Mouse (Mus musculus) kidney, postnatal 4 days (tissue): ENCODE results near the gene Uhrf2.

Experiments
- DNase-seq, 2 experiments: peaks; one replicate each; pipeline ENCODE4 v3.0.0; 2021; ENCODE audit warnings: mixed read lengths in 2 of 2

The Uhrf2 gene

DNA sequence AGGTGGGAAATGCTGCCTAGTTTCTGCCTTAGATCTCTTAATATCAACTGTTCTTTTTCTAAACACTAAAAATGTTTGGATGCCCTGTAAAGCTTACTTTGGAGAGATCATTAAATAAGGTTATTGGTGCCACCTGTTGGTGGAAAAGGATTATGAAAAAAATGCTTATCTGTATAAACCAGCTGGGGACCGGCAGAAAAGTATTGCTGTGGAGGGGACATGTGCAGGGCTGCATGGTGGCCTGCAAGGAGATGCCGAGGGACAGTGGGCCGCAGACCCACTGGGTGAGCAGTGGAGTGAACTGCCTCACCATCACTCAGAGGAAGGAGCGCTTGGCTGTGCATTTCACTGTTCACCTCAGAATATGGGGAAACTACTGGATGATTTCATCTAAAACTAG lies 97.9 kb downstream of the Uhrf2 start:
- DNase-seq: no peak

DNA sequence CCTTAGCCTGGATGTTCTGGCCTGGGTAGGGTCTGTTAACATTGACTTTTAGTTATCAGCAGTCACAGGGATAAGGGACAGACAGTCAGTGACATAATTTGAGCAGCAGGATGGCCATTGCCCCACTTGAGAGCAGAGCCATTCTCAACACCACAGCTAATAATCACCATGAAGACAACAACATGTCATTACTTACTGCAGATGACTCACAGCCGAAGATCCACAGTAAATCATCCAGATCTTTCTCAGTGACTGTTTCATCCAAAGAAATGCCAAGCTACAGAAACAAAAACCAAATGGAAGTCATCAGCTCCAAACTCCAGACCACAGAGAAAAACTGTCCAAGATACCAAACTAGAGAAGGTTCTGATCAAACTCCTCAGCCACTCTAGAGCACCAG lies 106.0 kb downstream of the Uhrf2 start:
- DNase-seq: no peak
